Mouse (Mus musculus): ENCODE data around the gene Nop14.

Nop14 gene

DNA sequence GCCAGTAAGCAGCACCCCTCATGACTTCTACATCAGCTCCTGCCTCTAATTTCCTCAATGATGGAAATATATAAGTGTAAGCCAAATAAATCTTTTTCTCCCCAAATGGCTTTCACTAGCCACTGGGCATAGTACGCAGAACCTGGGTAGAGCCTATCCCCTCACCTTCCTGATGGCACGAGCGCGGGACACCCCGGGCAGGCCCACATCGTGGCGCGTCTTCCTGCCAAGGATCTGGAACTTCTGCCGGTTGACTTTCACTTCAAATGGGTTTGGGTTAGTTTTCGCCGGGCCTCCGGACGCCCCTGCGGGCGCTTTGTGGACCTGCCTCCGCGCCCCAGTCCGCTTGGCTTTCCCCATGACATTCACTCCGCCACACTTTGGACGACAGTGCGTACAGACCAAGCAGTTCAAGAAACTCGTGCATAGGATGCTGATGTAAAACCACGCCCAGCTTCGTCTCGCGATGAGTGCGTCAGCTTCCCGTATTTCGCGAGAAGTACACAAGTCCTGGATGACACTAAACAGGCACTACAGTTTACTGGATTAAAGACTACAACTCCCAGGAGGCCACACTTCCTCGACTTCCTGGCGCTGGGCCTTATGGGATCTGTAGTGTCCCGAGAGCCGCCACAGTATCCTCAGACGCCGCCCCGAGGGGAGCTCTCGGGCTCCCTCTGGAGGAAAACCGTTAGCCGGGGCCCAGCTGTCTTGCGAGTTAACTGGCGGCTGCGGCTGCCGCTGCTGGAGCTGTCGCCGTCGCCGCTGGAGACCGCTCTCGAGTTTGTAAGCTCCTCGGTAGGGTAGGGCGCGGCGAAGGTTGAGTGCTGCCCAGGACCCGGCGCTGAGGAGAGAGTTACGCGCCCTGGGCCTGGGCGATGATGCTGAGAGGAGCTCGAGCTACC lies at the start of gene Nop14, which contains the start of gene Grk4:
Nop14 (minus strand) TSS at position 463 of the 905 bp plus-strand sequence.
Grk4 (plus strand) TSS at position 694 of the 905 bp plus-strand sequence.
- DNase-seq (ENCODE audit: low spot score in 2 of 2): peak; percentile 99

DNA sequence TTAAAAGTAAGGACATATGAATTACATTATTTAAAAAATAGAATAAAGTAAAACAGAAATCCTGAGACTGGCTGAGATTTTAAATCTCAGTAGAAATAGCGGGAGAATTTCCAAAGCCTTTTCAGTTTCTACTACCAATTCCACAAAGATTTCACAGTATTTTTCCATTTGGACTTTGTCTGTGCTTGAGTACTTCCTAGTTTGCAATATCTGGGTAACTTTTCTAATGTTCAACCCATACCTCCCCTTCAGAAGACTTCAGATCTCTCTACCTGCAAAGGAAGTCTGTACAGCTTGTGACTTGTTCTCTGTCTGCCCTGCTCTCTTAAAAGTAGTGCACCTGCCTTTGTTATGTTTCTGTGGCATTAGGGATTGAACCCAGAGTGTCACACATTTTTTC lies 48.5 kb upstream of the Nop14 start:
- no peak for DNase-seq (ENCODE audit: low spot score in 2 of 2)

DNA sequence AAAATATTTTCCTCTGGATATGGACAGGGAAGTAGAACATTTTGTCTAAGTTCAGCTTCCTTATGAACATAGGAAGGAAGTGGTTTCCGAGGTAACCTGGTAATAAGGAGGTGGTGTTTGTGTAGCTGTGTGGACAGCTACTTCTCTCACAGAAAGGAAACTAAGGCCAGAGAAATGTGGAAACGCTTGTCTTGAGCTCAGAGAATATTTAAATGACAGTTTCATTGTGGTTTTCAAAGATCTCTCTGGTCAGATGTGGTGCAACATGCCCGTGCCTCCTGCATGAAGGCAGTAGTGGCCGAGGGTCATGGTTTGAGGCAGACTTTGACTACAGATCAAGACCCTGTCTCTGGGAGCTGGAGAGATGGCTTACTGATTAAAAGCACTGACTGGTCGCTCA lies 35.6 kb upstream of the Nop14 start:
- DNase-seq (ENCODE audit: low spot score in 2 of 2): no peak

DNA sequence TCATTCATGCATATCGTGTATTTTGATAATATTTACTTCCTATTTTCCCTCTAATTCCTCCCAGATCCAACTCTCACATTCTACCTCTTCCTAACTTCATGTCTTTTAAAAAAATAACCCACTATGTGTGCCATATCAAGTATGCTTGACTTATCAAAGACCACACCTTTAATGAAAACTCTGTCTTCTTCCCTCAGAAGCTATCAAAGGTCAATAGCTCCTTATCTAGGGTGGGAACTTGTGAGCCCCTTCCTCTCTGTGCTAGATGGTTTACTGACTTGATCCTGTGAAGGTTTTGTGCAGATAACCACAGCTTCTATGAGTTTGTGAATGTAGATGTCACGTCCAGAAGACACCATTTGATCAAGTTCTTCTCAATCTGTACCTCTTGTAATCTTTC lies 32.8 kb upstream of the Nop14 start:
- DNase-seq (ENCODE audit: low spot score in 2 of 2): no peak

DNA sequence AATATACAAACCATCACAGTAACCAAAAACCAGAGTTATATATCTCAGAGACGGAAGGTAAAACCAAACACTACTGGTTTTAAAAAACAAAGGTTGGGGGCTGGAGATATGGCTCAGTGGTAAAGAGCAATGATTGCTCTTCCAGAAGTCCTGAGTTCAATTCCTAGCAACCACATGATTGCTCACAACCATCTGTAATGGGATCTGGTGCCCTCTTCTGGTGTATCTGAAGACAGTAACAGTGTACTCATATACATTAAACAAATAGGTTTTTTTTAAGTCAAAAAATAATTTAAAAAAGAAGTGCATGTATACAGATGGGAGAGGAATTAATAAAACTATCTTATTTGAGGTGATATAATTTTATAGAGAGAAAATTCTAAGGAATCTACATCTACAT lies 29.9 kb upstream of the Nop14 start:
- no peak for DNase-seq (ENCODE audit: low spot score in 2 of 2)

DNA sequence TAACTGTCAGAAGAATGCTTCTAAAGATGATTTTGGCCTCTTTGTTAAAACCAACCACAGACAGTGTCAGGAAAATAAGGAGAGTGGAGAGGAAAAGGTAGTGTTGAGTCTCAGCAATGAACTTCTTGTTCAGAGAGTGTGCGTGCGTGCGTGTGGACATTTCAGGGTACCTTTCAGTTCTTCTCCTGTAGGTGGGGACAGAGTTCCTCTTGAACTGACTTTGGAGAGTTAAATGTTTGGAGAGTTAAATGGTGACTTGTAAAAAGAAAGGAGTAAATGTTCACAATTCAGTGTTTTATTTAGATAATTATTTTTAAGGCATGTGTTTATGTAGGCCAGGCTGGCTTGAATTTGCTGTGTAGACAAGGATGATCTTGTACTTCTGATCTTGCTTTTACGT lies 10.3 kb upstream of the Nop14 start:
- DNase-seq (ENCODE audit: low spot score in 2 of 2): peak in 1 of 2 experiments; percentile 50

DNA sequence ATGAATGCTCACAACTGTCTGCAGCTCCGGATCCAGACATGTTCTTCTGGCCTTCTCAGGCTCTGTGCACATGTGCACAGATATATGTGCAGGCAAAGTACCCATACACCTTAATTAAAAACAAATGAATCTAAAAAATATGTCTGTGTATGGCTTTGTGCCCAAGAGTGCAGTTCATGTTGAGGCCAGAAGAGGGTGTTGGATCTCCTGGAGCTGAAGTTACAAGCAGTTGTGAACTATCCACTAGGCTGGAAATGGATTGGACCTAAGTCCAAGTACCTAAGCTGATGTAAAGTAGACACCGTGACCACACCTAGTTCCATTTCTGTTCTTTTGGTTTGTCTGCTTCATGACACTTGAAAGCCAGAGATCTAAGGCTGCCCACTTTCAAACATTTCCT lies 9.5 kb upstream of the Nop14 start:
- DNase-seq (ENCODE audit: low spot score in 2 of 2): peak in 1 of 2 experiments; percentile 48

DNA sequence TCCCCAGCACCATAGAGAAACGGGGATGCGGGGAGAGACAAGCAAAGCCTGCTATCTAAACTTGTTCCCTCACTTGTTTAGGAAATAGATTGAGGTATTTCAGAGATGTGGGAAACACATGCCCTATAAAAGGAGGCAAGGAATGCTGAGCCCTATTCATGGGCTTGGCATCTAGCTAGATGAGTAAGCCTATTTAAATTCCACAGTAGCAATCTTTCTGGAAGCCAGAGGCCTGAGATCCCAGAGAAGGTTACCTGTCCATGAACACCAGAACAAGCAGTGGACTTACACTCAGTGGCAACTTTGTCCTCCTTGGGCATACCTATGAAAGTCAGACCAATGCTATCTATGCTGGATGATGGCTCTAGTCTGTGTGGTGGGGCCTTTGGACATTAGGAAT lies 3.3 kb upstream of the Nop14 start:
- DNase-seq (ENCODE audit: low spot score in 2 of 2): peak in 1 of 2 experiments; percentile 17

DNA sequence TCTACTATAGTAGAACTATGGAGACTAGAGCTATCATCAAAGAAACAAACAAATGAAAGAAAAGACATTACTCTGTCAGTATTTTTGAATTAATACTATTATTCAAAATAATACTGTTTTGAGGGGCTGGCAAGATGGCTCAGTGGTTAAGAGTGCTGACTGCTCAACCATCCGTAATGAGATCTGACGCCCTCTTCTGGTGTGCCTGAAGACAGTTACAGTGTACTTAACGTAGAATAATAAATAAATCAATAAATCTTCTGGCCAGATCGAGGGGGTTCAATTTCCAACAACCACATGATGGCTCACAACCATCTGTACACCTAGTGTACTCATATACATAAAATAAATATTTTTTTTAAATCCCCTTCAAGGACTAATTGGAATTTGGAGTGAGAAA lies 2.0 kb upstream of the Nop14 start:
- peak in 1 of 2 experiments; percentile 29 for DNase-seq (ENCODE audit: low spot score in 2 of 2)

DNA sequence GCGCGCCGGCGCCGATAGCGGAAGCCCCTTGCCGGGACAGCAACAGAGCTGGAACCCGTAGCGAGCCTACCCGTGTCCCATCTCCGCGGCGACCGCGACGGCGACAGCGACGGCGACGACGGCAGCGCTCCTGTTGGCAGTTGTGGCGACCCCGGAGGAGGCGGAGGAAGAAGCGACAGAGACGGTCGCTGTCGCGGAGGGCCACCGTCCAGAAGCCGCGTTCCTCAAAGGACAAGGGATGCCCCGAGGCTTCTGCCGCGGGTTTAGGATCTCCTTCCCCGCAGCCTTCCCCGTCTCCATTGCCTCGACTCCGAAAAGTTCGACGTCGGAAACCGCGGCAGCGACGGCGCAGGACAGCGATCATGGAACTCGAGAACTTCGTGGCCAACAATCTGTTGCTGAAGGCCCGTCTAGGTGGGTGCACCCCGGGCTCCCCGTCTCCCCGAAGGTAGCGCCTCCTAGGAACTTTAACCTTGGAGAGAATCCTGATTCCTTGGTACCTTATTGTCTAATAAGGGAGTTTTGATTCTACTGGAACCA lies 713 bp upstream of the Nop14 start:
- no peak for DNase-seq (ENCODE audit: low spot score in 2 of 2)

DNA sequence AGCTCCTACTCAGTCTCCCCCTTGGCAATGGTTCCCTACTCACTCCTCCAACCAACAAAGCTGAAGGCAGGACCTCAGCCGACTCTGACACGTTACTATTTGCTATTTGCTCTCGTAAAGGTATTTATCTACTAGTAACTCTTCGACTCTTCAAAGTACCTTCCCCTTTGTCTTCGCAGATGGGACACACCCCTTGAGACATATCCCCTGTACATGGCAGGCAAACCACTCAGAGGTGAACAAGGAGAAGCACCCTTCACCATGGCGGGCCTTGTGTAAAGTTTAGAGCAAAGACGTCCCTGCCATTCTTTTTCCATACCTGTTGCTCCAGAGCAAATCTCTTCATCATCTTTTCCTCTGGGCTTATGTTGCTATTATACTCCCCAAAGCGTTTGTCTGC lies 2.4 kb downstream of the Nop14 start:
- no peak for DNase-seq (ENCODE audit: low spot score in 2 of 2)

DNA sequence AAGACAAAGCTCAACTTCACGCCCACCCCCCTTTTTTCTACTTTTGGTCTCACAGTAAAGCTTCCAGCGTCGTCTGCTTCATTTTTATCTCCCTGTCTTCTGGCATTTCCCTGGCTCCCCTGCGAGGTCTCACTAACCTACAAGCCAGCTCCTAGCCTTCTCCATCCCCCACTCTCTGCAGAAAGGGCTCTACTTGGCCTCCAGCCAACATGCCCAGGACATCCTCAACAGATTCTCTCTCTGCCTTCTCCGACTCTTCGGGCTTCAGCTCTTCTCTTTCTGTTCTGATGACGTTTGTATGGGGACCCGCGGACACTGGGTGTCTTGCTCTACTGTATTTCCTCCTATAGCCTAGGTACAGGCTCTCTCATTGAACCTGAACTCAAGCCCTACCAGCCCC lies 5.1 kb downstream of the Nop14 start:
- DNase-seq (ENCODE audit: low spot score in 2 of 2): no peak

DNA sequence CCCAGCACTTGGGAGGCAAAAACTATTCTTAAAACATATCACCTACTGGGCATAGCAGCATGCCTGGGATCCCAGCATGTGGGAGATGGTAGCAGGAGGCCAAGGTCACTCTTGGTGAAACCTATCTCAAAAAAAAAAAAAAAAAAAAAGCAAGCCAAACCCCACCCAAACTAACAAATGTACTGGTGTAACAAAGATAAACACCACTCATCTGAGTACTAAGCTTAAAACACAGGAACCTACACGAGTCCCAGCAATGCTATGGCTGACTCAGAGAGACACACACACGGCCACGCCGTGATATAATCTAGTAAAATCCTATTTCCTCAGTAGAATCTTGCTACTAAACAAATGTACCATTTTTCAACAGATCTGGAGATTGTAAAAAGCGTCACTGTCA lies 7.0 kb downstream of the Nop14 start:
- no peak for DNase-seq (ENCODE audit: low spot score in 2 of 2)

DNA sequence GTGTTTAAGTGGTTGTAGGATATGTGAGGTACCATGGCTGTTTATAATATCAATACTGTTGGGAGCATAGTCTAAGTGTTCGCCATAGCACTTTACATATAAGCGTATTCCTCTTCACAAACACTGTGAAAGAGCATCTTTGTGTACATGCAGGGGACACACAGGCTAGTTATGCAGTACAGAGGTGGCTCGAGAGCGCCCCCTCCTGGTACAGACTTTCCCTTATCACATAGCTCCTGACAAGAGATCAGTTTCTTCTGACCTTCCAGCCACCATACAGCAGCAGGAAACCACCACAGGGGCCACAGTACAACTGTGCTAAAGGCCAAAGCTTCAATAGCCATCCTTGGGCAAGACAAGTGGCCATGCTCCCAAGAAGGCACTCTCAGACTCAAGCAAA lies 12.4 kb downstream of the Nop14 start:
- peak; percentile 76 to 91 for DNase-seq (ENCODE audit: low spot score in 2 of 2)

DNA sequence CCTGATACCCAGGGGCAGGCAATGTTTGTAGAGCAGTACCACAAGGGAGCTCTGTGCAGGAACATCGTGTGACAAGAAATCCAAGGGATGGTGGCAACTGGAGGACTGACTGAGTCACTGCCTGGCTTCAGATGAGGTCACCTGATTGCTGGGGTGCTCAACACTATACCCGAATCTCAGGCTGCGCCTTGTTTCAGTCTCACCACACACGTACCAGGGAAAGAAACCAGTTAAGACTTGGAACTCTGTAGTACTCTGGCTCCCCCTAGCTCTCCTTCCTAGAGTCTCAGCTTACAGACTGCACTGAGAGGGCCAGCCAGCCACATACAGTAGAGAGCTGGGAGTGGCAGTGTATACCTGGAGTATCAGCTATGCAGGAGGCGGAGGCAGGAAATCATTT lies 17.0 kb downstream of the Nop14 start:
- peak in 1 of 2 experiments; percentile 36 for DNase-seq (ENCODE audit: low spot score in 2 of 2)

DNA sequence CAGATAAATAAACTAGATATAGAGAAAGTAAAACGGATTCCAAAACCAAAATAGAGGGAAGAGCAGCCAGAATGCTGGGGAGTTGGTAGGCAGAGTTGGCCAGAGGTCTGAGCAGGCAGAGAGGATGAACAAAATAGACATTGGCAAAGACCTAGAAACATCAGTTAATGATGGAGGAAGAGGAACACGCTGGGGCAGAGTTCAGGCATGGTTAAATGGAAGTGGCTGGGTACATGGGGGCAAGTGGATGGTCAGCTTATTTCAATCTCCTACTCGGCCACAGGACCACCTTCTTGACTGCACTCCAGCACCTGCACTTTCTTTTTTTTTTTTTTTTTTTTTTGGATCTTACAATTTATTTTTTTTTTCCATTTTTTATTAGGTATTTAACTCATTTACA lies 18.0 kb downstream of the Nop14 start:
- no peak for DNase-seq (ENCODE audit: low spot score in 2 of 2)

DNA sequence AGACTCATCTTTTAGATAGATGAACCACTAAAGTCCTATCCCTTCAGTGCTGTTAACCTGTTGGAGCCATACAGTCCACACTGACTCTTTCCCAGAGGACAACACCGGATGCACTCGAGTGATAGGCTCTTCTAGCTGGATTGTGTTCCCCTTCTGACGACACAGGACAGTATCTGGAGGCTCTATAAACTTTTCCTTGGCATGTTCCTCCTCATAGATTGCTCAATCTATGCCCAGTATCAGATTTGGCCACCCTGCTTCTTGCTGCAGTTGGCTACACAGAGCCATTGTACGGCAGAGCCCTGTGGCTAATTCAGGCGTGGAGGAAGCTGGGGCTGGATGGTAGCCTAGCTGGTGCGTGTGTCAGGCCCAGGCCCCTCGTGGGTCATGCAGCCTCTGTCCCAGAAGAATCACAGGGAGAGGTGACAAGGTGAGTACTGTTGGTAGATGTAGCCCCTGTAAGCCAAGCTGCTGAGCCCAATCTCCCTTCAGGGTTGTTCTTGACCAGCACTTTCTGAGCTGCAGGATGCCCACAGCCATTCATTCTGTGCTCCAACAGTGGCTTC lies 22.3 kb downstream of the Nop14 start:
- no peak for DNase-seq (ENCODE audit: low spot score in 2 of 2)

DNA sequence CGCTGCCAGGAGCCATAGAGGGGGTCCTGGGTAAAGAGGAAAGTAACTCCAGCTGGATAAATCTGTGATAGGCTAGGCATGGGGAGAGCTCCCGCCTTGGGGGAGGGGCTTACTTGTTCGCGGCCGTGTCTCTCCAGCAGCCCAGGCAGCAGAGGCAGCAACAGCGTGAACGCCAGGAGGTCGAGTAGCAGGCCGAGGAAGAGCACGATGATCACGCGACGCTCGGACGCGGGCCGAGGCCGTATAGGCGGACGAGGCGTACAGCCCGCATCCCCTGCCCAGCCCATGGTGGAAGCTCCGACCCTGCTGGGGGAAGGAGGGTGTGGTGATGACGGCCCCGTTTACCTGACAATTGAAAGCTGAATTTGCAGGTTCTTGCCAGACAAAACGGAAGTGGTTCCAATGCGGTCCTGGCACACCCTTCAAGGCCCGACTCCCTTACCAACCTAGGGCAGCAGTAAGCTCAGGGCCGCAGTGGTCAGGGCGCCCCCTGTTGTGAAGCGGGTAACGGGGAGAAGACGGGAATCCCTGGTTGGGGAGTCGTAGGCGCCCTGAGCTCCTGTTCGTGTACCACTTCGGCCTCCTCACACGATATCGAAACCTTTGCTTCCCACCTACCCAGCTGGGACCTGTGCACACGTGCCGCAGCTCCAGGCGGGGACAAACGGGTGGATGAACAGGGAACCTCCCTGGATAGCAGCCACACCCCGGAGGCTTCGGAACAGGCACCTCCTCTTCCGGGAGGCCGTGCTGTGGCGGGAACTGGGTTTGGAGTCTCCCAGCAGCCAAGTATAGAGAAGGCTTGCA lies 23.3 kb downstream of the Nop14 start, which contains the start of gene Mfsd10:
Mfsd10 (minus strand) TSS at position 732 of the 807 bp plus-strand sequence.
- DNase-seq (ENCODE audit: low spot score in 2 of 2): peak; percentile 77 to 87

DNA sequence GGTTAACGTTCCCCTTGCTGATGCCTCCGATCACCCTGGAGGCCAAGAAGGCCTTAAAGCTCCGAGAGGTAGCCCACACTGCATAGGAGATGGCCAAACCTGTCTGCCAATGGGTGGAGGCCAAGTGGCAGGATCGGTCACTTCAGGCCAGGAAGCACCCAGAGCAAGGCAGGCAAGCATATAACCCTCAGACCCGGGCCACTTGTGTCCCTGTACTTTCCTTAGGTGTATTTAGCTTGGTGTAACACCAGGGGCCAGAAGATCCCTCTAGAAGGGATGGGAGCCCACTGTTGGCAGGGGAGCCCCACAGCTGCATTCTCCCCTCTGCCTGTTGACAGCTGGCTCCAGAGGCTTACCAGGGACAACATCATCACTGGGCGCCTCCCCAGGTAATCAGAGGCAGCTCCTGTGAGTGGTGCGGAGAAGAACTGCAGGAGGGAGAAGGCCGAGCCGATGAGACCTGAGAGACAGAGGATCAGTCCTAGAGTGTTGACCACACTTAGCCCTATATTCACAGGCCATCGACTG lies 24.2 kb downstream of the Nop14 start:
- DNase-seq (ENCODE audit: low spot score in 2 of 2): no peak

DNA sequence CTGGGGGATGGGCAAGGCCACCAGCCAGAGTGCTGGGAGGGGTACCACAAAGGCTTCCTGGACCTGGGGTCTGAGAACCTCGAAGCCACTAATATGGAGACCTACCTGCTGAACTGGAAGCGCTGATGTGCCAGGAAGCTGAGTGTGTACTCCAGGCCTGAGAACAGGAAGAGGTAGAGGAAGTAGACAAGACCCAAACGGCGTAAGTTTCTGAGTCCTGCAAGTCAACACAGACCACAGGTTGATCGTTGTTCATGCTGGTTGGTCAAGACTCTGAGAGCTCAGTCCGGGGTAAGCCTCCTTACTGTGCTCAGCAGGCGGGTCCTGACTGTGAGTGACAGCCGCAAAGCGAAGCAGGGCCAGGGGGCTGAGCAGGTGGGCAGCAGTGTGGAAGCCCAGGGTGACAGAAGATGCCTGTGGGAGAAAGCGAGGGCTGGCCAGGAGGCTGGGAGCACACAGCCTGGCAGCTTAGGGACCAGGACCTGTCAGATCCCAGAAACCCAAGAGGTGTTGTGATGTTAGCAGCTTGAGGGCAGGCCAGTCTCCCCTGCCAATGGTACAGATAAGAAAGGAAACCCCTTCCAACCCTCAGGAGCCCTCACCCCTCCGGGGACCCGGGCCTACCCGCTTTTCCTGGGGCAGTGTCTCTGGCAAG lies 25.1 kb downstream of the Nop14 start:
- DNase-seq (ENCODE audit: low spot score in 2 of 2): peak; percentile 30 to 70

DNA sequence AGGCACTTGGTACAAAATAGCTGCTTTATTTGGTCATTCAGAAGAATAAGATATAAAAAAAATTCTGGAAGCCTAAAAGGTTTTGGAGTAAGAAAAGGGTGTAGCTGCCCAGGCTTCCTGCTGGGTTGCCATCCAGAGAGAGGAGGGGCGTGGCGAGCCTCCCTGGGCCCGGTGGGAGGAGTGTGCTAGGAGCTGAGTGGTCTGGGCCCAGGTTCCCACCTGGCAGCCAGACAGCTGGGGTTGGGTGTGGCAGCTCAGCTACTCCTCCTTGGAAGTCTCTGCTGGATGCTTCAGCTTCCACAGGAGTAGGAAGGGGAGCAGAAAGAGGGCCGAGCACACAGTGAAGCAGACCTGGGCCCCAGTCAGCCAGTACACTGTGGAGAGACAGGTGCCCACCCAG lies 26.3 kb downstream of the Nop14 start:
- no peak for DNase-seq (ENCODE audit: low spot score in 2 of 2)
